Mouse (Mus musculus) kidney, postnatal 0 days (tissue): ENCODE results near the gene Bnc1. TPM values are rescaled to one million over a fixed set of nuclear protein-coding genes. Genes with fewer than 3 reads are reported as not detected.
A peak's percentile ranks its signal among the peaks of the same experiment; 100 is the strongest.

Experiments
- ATAC-seq: fragments of 200-750 bp; cut with Nextera tagmentation; replicated peaks from 2 replicates; pipeline ENCODE4 v1.8.0; 2017; ENCODE audit warnings: low read depth, moderate number of reproducible peaks, moderate TSS enrichment, moderate library complexity; ENCODE audit not compliant: low FRiP score
- DNase-seq: peaks from one replicate; pipeline ENCODE4 v3.0.0-alpha.2; 2016; ENCODE audit warnings: low spot score
- H3K27ac ChIP-seq: fragments of 300-500 bp; sonication (generic); 2 replicates; pipeline ENCODE4 v1.5.1; 2014; ENCODE audit warnings: mild to moderate bottlenecking
- H3K27me3 ChIP-seq: fragments of 300-500 bp; sonication (generic); 2 replicates; pipeline ENCODE4 v1.6.1; 2014; ENCODE audit warnings: low read length, mixed read lengths; ENCODE audit not compliant: insufficient read depth
- H3K36me3 ChIP-seq: fragments of 300-500 bp; sonication (generic); 2 replicates; pipeline ENCODE4 v1.6.1; 2014; ENCODE audit warnings: low read length, mixed read lengths; ENCODE audit not compliant: insufficient read depth
- H3K4me1 ChIP-seq: fragments of 300-500 bp; sonication (generic); replicated peaks from 2 replicates; pipeline ENCODE4 v1.6.1; 2014; ENCODE audit warnings: antibody characterized with exemption, low read length, mixed read lengths; ENCODE audit not compliant: insufficient read depth
- H3K4me2 ChIP-seq: fragments of 300-500 bp; sonication (generic); 2 replicates; pipeline ENCODE4 v1.6.1; 2014; ENCODE audit warnings: mild to moderate bottlenecking, low read length, moderate library complexity, mixed read lengths
- H3K4me3 ChIP-seq: fragments of 300-500 bp; sonication (generic); replicated peaks from 2 replicates; pipeline ENCODE4 v1.5.1; 2014; ENCODE audit warnings: low read depth, low read length
- H3K9ac ChIP-seq: fragments of 300-500 bp; sonication (generic); 2 replicates; pipeline ENCODE4 v1.6.1; 2014; ENCODE audit warnings: low read depth, low read length
- H3K9me3 ChIP-seq: fragments of 300-500 bp; sonication (generic); replicated peaks from 2 replicates; pipeline ENCODE4 v1.6.1; 2016; ENCODE audit warnings: low read length, inconsistent platforms, mixed read lengths
- CTCF ChIP-seq: IDR thresholded peaks from 2 replicates; pipeline ENCODE4 v1.5.1; 2016; ENCODE audit warnings: antibody characterized with exemption, low read depth, mild to moderate bottlenecking, moderate library complexity
- WGBS: fragments of 180-500 bp; shearing (Covaris S2); extraction: QIAGEN DNeasy Blood & Tissue Kit; methylation state at CpG from one replicate; pipeline ENCODE4 v1.1.7; 2014; 5-methylcytosine and 5-hydroxymethylcytosine counted together
- polyA plus RNA-seq: library from polyadenylated mRNA; unstranded; fragments of >200 nt; fragmentation: Nextera tagmentation; extraction: Ambion mirVana; gene quantifications from 2 replicates; pipeline ENCODE4 v1.2.1, GENCODE M21; 2015

Bnc1 gene
- polyA plus RNA-seq, 1 experiment from 2014 or later, result 0.04 TPM

DNA sequence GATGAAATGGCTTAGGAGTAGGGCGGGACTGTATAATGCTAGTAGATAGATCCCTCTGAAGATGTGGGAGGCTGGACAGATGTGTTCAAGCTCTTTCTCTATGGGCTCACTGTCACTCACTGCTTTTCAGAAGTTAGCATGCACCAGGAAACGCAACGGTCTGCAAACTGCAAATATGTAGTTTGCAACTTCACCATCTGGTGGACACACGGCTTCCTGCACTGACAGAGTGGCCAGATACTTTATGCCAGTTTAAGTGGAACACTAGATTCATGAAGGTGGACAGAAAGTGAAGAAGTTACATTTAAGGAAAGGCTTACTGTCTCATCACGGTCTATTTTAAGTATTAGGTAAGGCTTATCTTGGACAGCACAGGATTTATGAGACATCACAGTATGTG is 25.9 kb downstream of the Bnc1 start:
- Histone ChIP-seq H3K36me3 (no peaks in the 10 kb centered on the region), H3K9me3 (no peaks in the 10 kb centered on the region), H3K9ac (no peak overlapping the region), H3K27me3 (no peaks in the 10 kb centered on the region), H3K27ac (no peak overlapping the region), H3K4me2 (no peak overlapping the region), H3K4me1 (no peaks in the 10 kb centered on the region), H3K4me3 (no peak overlapping the region)
- no peak for ATAC-seq
- peak; percentile 30; the same call in 1 of the 2 replicates for TF ChIP-seq CTCF
- 84% methylated on average over 5 of the region's 5 CpGs for WGBS
- no peak for DNase-seq

GRCm38 (mm10) chr7:81959704-81960103 is 32.4 kb downstream of the Bnc1 start:
- Histone ChIP-seq H3K36me3 (no peaks in the 10 kb centered on the region), H3K27ac (no peak overlapping the region), H3K4me2 (no peak overlapping the region), H3K9me3 (no peaks in the 10 kb centered on the region), H3K4me1 (no peaks in the 10 kb centered on the region), H3K9ac (no peak overlapping the region), H3K27me3 (no peaks in the 10 kb centered on the region; the same call in 1 of the 2 replicates), H3K4me3 (no peak overlapping the region)
- peak; percentile 96 for TF ChIP-seq CTCF
- 0 out of 2 replicates have a peak, but pooled peaks have one; percentile 46 for ATAC-seq
- DNase-seq, result peak; percentile 83
- 3% methylated on average over 3 of the region's 3 CpGs for WGBS

GRCm38 (mm10) chr7:81954208-81954846 is 37.8 kb downstream of the Bnc1 start:
- no peaks in the 10 kb centered on the region; the same call in 1 of the 2 replicates for H3K27me3 ChIP-seq
- no peak overlapping the region for H3K4me2 ChIP-seq
- H3K4me3 ChIP-seq, result no peak overlapping the region
- no peak overlapping the region for H3K27ac ChIP-seq
- TF ChIP-seq CTCF, result peak; percentile 74
- no peaks in the 10 kb centered on the region for H3K4me1 ChIP-seq
- no peaks in the 10 kb centered on the region for H3K36me3 ChIP-seq
- DNase-seq (peak; percentile 76), ATAC-seq (no peak)
- no peaks in the 10 kb centered on the region for H3K9me3 ChIP-seq
- no peak overlapping the region for H3K9ac ChIP-seq

- H3K9ac ChIP-seq, result no peak overlapping the region
- ATAC-seq, result no peak
Observed at GRCm38 (mm10) chr7:81950499-81950898, 41.6 kb downstream of the Bnc1 start.

DNA sequence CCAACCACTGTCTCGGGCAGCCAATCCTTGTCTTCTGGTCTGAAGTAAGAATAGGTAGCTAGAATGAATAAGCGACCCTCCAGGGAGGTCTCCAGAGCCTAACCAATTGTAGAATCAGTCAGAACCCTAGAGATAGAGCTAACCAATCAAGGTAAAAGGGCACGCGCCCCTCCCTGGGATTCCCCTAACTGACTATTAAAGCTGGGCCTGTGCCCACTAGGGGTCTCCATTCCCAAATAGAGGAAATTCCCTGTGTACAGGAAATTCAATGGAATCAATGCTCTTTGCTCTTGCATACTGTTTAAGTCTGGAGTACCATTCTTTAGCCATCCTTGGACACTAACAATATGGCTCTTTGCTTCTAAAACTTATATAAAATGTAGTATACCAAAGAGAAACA is 46.7 kb downstream of the Bnc1 start:
- Histone ChIP-seq H3K9ac (no peak overlapping the region), H3K36me3 (no peaks in the 10 kb centered on the region), H3K9me3 (no peaks in the 10 kb centered on the region), H3K27ac (no peak overlapping the region), H3K4me3 (no peak overlapping the region), H3K27me3 (no peaks in the 10 kb centered on the region), H3K4me1 (no peaks in the 10 kb centered on the region), H3K4me2 (no peak overlapping the region)
- DNase-seq (peak; percentile 37), ATAC-seq (no peak)
- TF ChIP-seq CTCF, result peak; percentile 59
- 28% methylated on average over 4 of the region's 4 CpGs for WGBS

More at GRCm38 (mm10) chr7:81950499-81950898, 41.6 kb downstream of the Bnc1 start:
- no peaks in the 10 kb centered on the region for H3K27me3 ChIP-seq
- TF ChIP-seq CTCF, result no peak
- H3K4me3 ChIP-seq, result no peak overlapping the region
- no peak overlapping the region for H3K27ac ChIP-seq
- H3K36me3 ChIP-seq, result no peaks in the 10 kb centered on the region
- no peaks in the 10 kb centered on the region for H3K4me1 ChIP-seq
- WGBS, result 88% methylated on average over 2 of the region's 2 CpGs
- no peak for DNase-seq
- no peaks in the 10 kb centered on the region for H3K9me3 ChIP-seq
- no peak overlapping the region for H3K4me2 ChIP-seq

GRCm38 (mm10) chr7:81934806-81935205 is 57.3 kb downstream of the Bnc1 start:
- ATAC-seq (peak; percentile 56), DNase-seq (no peak)
- TF ChIP-seq CTCF, result no peak
- no peaks in the 10 kb centered on the region for H3K36me3 ChIP-seq
- H3K9me3 ChIP-seq, result no peaks in the 10 kb centered on the region
- peak overlapping the region; percentile 87 for H3K4me2 ChIP-seq
- 8% methylated on average over 5 of the region's 5 CpGs for WGBS
- peak overlapping the region; percentile 83 for H3K4me3 ChIP-seq
- H3K9ac ChIP-seq, result peak overlapping the region; percentile 93
- H3K27me3 ChIP-seq, result peaks cover 3% of the 10 kb centered on the region; the same call in 1 of the 2 replicates
- H3K4me1 ChIP-seq, result no peaks in the 10 kb centered on the region
- H3K27ac ChIP-seq, result no peak overlapping the region
